Mouse (Mus musculus) kidney, adult 2 months (tissue): ENCODE results near the gene 5330417H12Rik.

Experiments
- CTCF ChIP-seq: fragments of 200-500 bp; conservative IDR thresholded peaks from 2 replicates; pipeline ENCODE4 v1.5.1; 2011; ENCODE audit warnings: low read depth, mild to moderate bottlenecking, control low read depth, low read length, moderate library complexity, mixed read lengths; ENCODE audit not compliant: insufficient read depth, insufficient read length
- POLR2A ChIP-seq: fragments of 200-500 bp; IDR thresholded peaks from one replicate; pipeline ENCODE4 v1.6.1; 2011; ENCODE audit warnings: low read depth, low read length, control low read depth

- TF ChIP-seq POLR2A (no peak), CTCF (no peak)
Observed at GRCm38 (mm10) chr7:107668514-107668913, 43.6 kb upstream of the 5330417H12Rik start.
